Mouse (Mus musculus) mouse embryonic stem cell (cell line): ENCODE data around the gene Eno3.

Experiments
- in situ Hi-C, 2 experiments: fragments of 300-500 bp; cut with MboI; formaldehyde crosslinking; loops; 1 replicate in 1 of 2; 3 replicates in 1 of 2; pipeline ENCODE4 v1.14.3; 2019 to 2020; ENCODE audit warnings: low sequenced_read_pairs in 2 of 2, low pct_unique_long_range_greater_than_20kb in 1 of 2, mixed read lengths in 1 of 2; ENCODE audit not compliant: unreplicated experiment in 1 of 2

The Eno3 gene

DNA sequence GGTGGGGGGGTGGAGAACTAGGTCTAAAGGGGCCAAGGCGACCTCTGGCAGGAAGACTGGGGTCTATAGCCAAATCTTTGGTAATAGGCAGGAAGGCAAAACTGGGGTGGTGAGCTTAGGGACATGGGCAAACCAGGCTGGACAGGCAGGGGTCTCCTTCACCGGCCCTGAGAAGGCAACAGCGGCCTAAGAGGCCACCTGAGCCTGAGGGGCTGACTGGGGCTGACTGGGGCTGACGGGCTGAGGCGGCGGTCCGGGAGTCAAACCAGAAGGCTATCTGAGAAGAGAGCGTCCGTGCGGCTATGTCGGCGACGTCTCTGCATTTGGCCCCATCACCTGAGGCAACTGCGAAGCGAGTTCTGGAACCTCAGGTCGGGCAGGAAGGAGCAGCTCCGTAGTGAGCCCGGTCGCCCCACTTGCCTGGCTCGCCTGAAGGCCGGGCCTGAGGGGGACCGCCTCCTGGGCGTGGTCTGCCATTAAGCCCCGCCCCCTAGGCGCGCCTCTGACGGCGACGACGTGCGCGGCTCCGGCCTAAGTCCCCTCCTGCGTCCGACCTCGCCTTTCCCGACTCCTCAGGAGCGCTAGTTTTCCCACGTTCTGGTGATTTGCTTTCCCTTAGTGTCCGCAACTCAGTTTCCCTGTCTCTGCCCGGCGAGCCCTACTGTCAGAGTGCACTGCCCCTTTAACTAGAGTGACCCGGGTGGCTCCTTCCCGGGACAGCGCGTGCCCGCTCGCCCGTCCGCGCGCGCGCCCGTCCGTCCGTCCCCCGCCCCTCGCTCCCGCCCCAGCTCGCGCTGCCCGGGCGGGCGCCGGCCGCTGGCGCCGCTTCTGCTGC is 42.9 kb downstream of the Eno3 start, which contains the start of the genes Inca1 and Kif1c:
Gene Inca1 (minus strand): TSS at position 434 of the 835 bp plus-strand sequence.
Gene Kif1c (plus strand): TSS at position 827 of the 835 bp plus-strand sequence.
- in situ Hi-C loops: no loop called here

DNA sequence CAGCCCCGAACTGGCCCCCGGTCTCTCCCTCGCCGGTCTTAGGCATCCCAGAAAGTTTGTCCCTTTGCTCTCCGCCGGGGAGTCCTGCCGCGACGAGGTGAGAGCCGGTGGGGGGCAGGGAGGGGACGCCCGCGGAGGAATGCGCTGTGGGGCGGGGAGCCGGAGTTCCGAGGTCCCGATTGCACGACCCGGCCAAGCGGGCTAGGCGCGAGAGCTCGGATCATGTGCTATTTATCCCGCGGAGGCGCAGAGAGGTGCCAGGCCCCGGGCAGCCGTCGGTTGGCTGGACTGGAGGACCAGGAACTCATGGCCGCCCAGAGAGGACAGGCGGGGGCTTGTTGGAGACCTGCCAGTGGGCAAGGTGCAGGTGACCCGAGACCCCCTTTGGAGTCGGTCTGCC is 43.6 kb downstream of the Eno3 start:
- in situ Hi-C loops: no loop called here

DNA sequence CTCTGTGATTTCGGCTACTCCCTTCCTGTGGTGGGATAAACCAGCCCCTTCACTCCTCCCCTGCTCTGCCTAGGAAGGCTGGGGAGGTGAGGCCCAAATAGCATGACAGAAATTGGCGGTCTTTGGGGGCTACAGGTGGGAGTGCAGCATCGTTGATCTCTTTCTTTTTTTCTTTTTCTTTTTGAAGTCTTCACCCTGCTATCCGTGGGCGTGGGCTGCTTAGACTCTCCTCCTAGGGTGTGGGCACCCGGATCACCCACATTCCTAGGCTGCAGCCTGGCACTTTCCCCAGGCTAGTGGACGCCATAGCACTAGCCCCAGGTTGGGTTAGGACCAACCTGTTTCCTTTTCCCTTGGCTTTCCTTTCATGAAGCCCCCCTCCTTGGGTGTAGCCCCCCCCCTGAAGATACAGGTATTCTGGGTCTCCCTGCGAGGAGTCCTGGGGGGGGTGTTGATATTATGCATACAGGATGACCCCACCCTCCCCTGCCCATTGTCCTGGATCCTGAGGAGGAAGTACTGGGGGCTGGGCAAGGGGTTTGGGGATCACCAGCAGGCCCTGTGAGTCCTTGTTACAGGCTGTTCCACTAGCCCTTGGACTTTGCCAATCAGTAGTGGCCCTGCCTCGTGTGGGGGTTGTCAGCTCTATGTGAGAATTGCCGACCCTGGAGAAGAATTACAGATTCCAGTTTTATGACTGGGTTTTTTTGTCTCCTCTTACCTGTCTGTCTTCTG is 44.4 kb downstream of the Eno3 start:
- in situ Hi-C loops: no loop called here

GRCm38 (mm10) chr11:70701984-70702733 is 45.2 kb downstream of the Eno3 start:
- in situ Hi-C loops: no loop called here

GRCm38 (mm10) chr11:70702781-70703180 is 45.8 kb downstream of the Eno3 start:
- in situ Hi-C loops: no loop called here

- in situ Hi-C loops: no loop called here
Observed at GRCm38 (mm10) chr11:70706127-70706526, 49.1 kb downstream of the Eno3 start.

DNA sequence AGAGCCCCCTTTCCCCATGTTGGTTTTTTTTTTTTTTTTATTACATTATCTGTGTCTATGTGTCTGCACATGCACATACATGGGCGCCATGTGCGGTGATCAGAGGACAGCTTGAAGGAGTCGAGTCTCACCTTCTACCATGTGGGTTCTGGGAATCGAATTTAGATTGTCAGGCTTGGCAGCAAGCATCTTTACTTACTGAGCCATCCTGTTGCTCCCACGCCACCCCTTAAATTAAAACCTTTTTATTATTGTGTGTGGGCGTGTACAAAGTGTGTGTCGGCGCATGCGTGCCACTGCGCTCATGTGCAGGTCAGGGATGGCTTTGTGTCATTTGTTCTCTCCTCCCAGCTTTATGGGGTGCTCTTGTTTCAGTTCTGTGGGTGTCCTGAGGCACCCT is 54.0 kb downstream of the Eno3 start:
- in situ Hi-C loops: no loop called here
